Mouse (Mus musculus) C2C12 (cell line): ENCODE results near the gene Polr2i. TPM values are rescaled to one million over a fixed set of nuclear protein-coding genes. Genes with fewer than 3 reads are reported as not detected.

Experiments
- H3K27me3 ChIP-seq: one replicate; pipeline ENCODE4 v1.6.1; 2011; ENCODE audit not compliant: control insufficient read depth, insufficient read depth, insufficient read length
- H3K36me3 ChIP-seq: one replicate; pipeline ENCODE4 v1.6.1; 2011; ENCODE audit not compliant: control insufficient read depth, insufficient read depth
- H3K4me3 ChIP-seq: one replicate; pipeline ENCODE4 v1.5.1; 2011; ENCODE audit warnings: mild to moderate bottlenecking, control low read depth; ENCODE audit not compliant: poor library complexity, insufficient read depth, severe bottlenecking
- H3K79me2 ChIP-seq: one replicate; pipeline ENCODE4 v1.6.1; 2011; ENCODE audit not compliant: control insufficient read depth, insufficient read depth
- H3K79me3 ChIP-seq: one replicate; pipeline ENCODE4 v1.6.1; 2011; ENCODE audit warnings: low read depth, control low read depth
- H3ac ChIP-seq: one replicate; pipeline ENCODE3; 2011; ENCODE audit warnings: low read depth; ENCODE audit not compliant: control insufficient read depth, insufficient read length
- CEBPB ChIP-seq: IDR thresholded peaks from one replicate; pipeline ENCODE4 v1.6.1; 2011; ENCODE audit warnings: low read depth, mild to moderate bottlenecking, control low read depth, moderate library complexity
- CTCF ChIP-seq: IDR thresholded peaks from one replicate; pipeline ENCODE4 v1.5.1; 2011; ENCODE audit not compliant: control insufficient read depth, insufficient read depth, insufficient read length
- FOSL1 ChIP-seq: IDR thresholded peaks from one replicate; pipeline ENCODE4 v1.8.0; 2011; ENCODE audit warnings: mild to moderate bottlenecking, low read length; ENCODE audit not compliant: poor library complexity, insufficient read depth, severe bottlenecking
- MAX ChIP-seq: IDR thresholded peaks from one replicate; pipeline ENCODE4 v1.6.1; 2011; ENCODE audit warnings: mild to moderate bottlenecking, control low read depth
- MYOD1 ChIP-seq: IDR thresholded peaks from one replicate; pipeline ENCODE4 v1.6.1; 2011; ENCODE audit warnings: low read depth; ENCODE audit not compliant: control insufficient read depth, insufficient read length
- MYOG ChIP-seq: IDR thresholded peaks from one replicate; pipeline ENCODE4 v1.6.1; 2011; ENCODE audit not compliant: control insufficient read depth, insufficient read length; ENCODE audit errors: extremely low read depth
- USF1 ChIP-seq: IDR thresholded peaks from one replicate; pipeline ENCODE4 v1.6.1; 2011; ENCODE audit warnings: low read depth, mild to moderate bottlenecking, control low read depth, moderate library complexity
- polyA plus RNA-seq: library from polyadenylated mRNA; unstranded; fragments of >200 nt; fragmentation: generic; extraction: Trizol; gene quantifications from one replicate; pipeline ENCODE4 v1.2.1, GENCODE M21; 2012; ENCODE audit warnings: missing spikeins

The Polr2i gene
- polyA plus RNA-seq, 1 experiment = 175 TPM

DNA sequence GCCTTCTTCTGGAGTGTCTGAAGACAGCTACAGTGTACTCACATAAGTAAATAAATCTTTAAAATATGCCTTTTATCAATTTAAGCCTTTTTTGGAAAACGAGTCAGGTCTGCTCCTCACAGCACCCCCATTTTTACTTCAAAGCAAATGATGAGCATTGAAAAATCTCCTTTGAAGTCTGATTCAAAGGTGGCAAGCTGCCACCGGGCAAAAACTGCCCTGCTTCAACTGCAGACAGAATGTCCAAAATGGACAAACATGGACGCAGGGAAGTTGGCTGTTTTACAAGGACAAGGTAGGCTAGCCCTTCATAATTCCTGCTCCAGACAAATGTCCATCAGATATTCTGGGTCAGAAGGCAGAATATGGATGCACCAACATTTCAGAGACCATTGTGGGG is 10.3 kb upstream of the Polr2i start:
- no peaks in the 10 kb centered on the region for H3K27me3 ChIP-seq
- H3K4me3 ChIP-seq = no peak overlapping the region
- TF ChIP-seq MYOD1 = no peak
- no peak for TF ChIP-seq MAX
- TF ChIP-seq CEBPB = no peak
- TF ChIP-seq USF1 = no peak
- TF ChIP-seq FOSL1 = no peak
- no peak for TF ChIP-seq CTCF
- no peak for TF ChIP-seq MYOG
- H3ac ChIP-seq = no peak overlapping the region
- no peaks in the 10 kb centered on the region for H3K79me2 ChIP-seq
- no peaks in the 10 kb centered on the region for H3K79me3 ChIP-seq
- peaks cover 7% of the 10 kb centered on the region for H3K36me3 ChIP-seq

GRCm38 (mm10) chr7:30222205-30222604 is 9.5 kb upstream of the Polr2i start:
- no peak overlapping the region for H3ac ChIP-seq
- no peaks in the 10 kb centered on the region for H3K27me3 ChIP-seq
- no peaks in the 10 kb centered on the region for H3K79me2 ChIP-seq
- no peaks in the 10 kb centered on the region for H3K79me3 ChIP-seq
- TF ChIP-seq FOSL1 = no peak
- TF ChIP-seq MYOG = no peak
- no peak for TF ChIP-seq MAX
- no peak for TF ChIP-seq CEBPB
- no peak for TF ChIP-seq CTCF
- TF ChIP-seq USF1 = no peak
- no peak for TF ChIP-seq MYOD1
- H3K36me3 ChIP-seq = peaks cover 15% of the 10 kb centered on the region
- H3K4me3 ChIP-seq = no peak overlapping the region

GRCm38 (mm10) chr7:30224206-30224605 is 7.5 kb upstream of the Polr2i start:
- H3K79me2 ChIP-seq = no peaks in the 10 kb centered on the region
- peaks cover 18% of the 10 kb centered on the region for H3K36me3 ChIP-seq
- no peaks in the 10 kb centered on the region for H3K27me3 ChIP-seq
- no peak overlapping the region for H3K4me3 ChIP-seq
- H3ac ChIP-seq = no peak overlapping the region
- no peaks in the 10 kb centered on the region for H3K79me3 ChIP-seq
- TF ChIP-seq MAX (no peak), MYOD1 (no peak), USF1 (no peak), CEBPB (no peak), CTCF (no peak), FOSL1 (no peak), MYOG (no peak)

- no peak for TF ChIP-seq CTCF
- no peak for TF ChIP-seq USF1
- no peak for TF ChIP-seq MYOD1
- no peak for TF ChIP-seq MYOG
- H3ac ChIP-seq = peak overlapping the region; percentile 87
- H3K79me3 ChIP-seq = peaks cover 6% of the 10 kb centered on the region
- H3K27me3 ChIP-seq = no peaks in the 10 kb centered on the region
- H3K79me2 ChIP-seq = peaks cover 13% of the 10 kb centered on the region
- H3K4me3 ChIP-seq = peak overlapping the region; percentile 55
- H3K36me3 ChIP-seq = peaks cover 21% of the 10 kb centered on the region
These were observed 450 bp upstream of the Polr2i start for GRCm38 (mm10) chr7:30231328-30231668.

GRCm38 (mm10) chr7:30232631-30233148 is 942 bp downstream of the Polr2i start:
- peak overlapping the region; percentile 64 for H3K4me3 ChIP-seq
- H3K27me3 ChIP-seq = no peaks in the 10 kb centered on the region
- no peak for TF ChIP-seq FOSL1
- no peak for TF ChIP-seq MAX
- TF ChIP-seq CTCF = peak; percentile 35
- H3K79me2 ChIP-seq = peaks cover 13% of the 10 kb centered on the region
- peaks cover 6% of the 10 kb centered on the region for H3K79me3 ChIP-seq
- H3K36me3 ChIP-seq = peaks cover 9% of the 10 kb centered on the region
- peak overlapping the region; percentile 58 for H3ac ChIP-seq

DNA sequence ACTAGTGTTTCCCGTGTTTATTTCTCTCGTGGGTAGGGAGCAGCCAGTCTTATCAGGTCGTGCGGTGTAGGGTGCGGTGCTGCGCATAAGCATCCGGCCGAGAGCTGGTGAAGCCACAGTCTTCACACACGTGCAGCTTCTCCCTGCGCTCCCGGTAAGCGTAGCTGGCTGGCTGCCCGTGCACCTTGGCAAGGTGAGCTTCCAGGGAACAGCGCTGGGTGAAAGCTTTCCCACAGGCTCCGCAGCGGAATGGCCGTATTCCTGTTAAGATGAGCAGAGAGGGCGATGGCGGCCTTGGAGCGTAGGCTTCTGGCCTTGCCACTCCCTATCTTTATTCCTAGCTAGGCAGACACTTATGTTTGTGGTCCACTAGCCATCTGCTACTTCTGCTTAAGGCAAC is 1.6 kb downstream of the Polr2i start:
- H3K79me3 ChIP-seq = peaks cover 6% of the 10 kb centered on the region
- peaks cover 9% of the 10 kb centered on the region for H3K36me3 ChIP-seq
- no peak overlapping the region for H3K4me3 ChIP-seq
- TF ChIP-seq CTCF (no peak), MYOD1 (no peak), FOSL1 (no peak), MYOG (no peak), USF1 (no peak), CEBPB (no peak), MAX (no peak)
- H3K27me3 ChIP-seq = no peaks in the 10 kb centered on the region
- no peak overlapping the region for H3ac ChIP-seq
- peaks cover 13% of the 10 kb centered on the region for H3K79me2 ChIP-seq
